Mouse (Mus musculus) induced T-regulatory cell, adult 2 months (primary cell): ENCODE results near the gene Ube2m.
A peak's percentile ranks its signal among the peaks of the same experiment; 100 is the strongest.

ENCODE experiments used
- DNase-seq: peaks from one replicate; pipeline ENCODE4 v3.0.0-alpha.2; 2012; ENCODE audit warnings: low read depth

The Ube2m gene

GRCm38 (mm10) chr7:13003380-13003779 is 34.7 kb downstream of the Ube2m start:
- no peak for DNase-seq

DNA sequence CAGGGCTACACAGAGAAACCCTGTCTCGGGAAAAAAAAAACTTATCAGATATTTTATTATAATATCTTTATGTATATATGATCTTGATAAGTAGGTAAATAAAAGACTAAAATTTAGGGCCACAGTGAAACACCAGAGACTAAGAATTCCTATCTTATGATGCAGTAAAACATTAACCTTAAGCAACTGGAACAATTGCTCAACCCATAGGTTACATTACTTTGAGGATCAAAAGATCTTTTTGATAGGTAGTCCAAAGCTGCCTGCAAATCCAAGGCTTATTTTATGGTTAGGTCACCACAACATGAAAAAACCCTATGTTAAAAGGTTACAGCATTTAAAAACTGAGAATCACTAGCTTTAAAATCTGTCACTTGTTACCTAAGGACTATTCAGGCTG is 36.5 kb downstream of the Ube2m start:
- no peak for DNase-seq

DNA sequence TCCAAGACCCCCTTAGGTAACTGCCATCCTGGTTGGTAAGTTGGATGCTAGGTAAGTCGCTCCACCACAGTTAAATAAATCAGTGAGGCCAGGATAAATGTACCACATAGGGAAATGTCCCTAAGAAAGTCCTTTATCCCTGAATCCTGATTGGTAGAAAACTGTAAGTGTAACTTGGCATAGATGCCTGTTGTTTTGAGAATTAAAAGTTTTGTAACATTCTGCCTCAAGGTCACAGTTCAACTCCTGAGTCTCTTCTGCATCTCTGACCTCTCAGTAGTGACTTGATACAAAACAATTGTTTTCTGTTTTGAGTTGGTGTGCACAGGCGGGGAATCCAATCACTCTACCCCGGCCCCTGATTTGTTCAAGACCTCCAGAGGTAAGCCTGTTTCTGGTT is 39.2 kb downstream of the Ube2m start, which contains the start of gene Trim28:
TSS of gene Trim28 (plus strand) at position 264 of the 400 bp plus-strand sequence.
- DNase-seq, result no peak

- no peak for DNase-seq
These were observed 40.0 kb downstream of the Ube2m start, which contains the start of gene Slc27a5 for GRCm38 (mm10) chr7:12998053-12998452. TSS of gene Slc27a5 (minus strand) at chr7:12998192.

GRCm38 (mm10) chr7:12997230-12997629 is 40.8 kb downstream of the Ube2m start:
- no peak for DNase-seq

GRCm38 (mm10) chr7:12995862-12996261 is 42.2 kb downstream of the Ube2m start:
- DNase-seq, result no peak

DNA sequence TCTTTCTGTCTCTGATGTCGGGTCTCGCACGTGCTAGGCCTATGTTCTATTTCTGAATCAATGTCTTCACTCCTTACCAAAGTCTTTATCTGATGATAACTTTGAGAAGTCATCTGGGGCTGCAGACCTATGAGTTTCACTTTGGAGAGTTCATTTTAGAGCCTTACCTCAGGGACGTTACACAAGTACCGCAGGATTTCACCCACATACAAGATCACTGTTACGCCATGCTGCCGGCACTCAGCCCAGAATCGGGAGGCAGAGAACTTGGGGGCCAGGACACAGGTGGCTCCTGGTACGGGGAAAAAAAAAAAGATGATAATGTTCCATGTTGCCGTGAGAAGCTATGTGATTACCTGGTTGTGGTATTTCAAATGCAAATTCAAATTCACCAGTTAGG is 44.9 kb downstream of the Ube2m start:
- no peak for DNase-seq

GRCm38 (mm10) chr7:12992222-12992621 is 45.9 kb downstream of the Ube2m start:
- peak; percentile 86 for DNase-seq

GRCm38 (mm10) chr7:12987409-12988189 is 50.5 kb downstream of the Ube2m start:
- DNase-seq, result no peak

DNA sequence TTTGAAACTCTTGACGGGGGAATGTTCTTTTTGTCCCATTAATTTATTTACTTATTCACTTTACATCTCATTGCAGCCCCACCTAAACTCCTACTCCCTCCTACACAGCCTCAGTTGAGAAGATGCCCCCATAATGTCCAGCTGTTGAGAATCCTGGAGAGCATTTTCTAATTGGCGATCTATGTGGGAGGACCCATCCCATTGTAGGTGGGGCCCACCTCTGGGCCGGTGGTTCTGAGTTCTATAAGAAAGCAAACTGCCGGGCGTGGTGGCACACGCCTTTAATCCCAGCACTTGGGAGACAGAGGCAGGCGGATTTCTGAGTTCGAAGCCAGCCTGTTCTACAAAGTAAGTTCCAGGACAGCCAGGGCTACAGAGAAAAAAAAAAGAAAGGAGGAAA is 51.2 kb downstream of the Ube2m start:
- no peak for DNase-seq

DNA sequence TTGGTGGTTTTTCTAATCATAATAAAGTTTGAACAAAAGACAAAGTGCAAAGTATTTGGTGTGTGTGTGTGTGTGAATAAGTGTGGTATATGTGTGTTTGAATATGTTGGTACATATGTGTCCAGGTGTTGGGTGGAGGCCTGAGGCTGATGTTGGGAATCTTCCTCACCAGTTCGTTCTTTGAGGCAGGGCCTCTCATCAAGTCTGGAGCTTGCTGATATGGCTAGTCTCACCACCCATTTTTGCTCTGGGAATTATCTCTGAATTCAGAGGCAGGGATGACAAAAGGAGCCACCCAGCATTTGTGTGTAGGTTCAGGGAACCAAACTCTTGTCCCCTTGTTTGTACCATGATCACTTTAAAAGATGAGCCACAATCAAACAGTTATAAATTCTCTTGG is 52.4 kb downstream of the Ube2m start:
- DNase-seq, result no peak
